Mouse (Mus musculus): ENCODE results near the gene Gstm3. TPM values are rescaled to one million over a fixed set of nuclear protein-coding genes. Genes with fewer than 3 reads are reported as not detected.
"Not testable (repeated sequence)": the region's sequence is repeated elsewhere in the genome, so short reads cannot be mapped to it uniquely, and the experiment has no call there.

The Gstm3 gene
- polyA plus RNA-seq, 1 experiment from 2014 or later: 1.6 TPM

GRCm38 (mm10) chr3:107974237-107974636, 5.2 kb upstream of the Gstm3 start:
- DNase-seq (ENCODE audit: low spot score): no peak

- DNase-seq (ENCODE audit: low spot score): no peak
Observed at GRCm38 (mm10) chr3:107972070-107972469, 3.0 kb upstream of the Gstm3 start.

DNA sequence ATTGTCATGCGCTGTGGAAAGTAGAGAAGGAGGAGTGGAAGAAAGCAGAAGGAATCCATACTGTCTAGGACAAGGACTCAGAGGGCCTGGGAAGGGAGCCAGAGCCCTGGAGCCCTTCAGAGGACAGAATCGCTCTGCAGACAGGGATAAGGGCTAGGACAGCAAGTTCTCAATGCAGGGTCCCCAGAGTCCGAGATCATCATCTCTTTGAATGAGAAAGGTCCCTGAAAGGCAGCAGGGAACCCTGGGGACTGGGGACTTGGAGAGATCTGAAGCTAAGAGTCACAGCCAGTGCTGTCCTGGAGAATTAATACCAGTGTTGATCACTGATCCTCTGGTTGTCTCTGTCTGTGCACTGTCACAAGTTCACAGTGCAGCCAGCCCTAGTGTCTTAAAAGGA, 2.0 kb upstream of the Gstm3 start:
- not testable (repeated sequence) for DNase-seq (ENCODE audit: low spot score)

GRCm38 (mm10) chr3:107966631-107967030, 2.5 kb downstream of the Gstm3 start:
- no peak for DNase-seq (ENCODE audit: low spot score)

GRCm38 (mm10) chr3:107965592-107965991, 3.5 kb downstream of the Gstm3 start:
- DNase-seq (ENCODE audit: low spot score): no peak

DNA sequence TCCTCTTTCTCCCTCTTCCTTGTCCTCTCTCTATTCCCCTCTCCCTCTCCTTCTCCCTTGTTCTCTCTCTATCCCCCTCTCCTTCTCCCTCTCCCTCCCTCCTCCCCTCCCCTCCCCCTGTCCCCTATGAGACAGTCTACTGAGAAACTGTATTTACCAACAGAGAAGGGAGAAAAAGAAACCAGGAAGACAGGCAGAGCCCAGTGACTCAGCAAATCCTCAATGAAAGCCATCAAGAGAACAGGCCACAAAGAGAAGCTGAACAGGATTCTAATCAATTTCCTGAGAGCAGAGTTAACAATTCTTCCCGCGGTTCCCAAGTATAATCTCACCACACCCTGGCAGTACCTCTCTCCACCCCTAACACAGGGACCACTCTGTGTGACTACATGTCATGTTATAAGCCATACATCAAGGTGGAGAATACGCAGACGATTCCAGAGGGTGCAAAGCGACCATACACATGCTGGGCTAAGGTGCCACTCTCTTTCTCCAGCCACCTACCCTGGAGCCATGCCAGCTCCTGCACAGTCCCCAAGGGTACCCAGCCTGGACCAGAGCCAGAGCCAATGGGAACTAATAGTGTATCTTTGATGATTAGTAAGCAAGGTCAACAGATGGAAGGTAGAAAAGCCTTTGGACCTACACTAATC, 4.3 kb downstream of the Gstm3 start:
- no peak for DNase-seq (ENCODE audit: low spot score)

- no peak for DNase-seq (ENCODE audit: low spot score)
Observed at GRCm38 (mm10) chr3:107964026-107964425, 5.1 kb downstream of the Gstm3 start.

- not testable (repeated sequence) for DNase-seq (ENCODE audit: low spot score)
Observed at GRCm38 (mm10) chr3:107955260-107955659, 13.8 kb downstream of the Gstm3 start.

DNA sequence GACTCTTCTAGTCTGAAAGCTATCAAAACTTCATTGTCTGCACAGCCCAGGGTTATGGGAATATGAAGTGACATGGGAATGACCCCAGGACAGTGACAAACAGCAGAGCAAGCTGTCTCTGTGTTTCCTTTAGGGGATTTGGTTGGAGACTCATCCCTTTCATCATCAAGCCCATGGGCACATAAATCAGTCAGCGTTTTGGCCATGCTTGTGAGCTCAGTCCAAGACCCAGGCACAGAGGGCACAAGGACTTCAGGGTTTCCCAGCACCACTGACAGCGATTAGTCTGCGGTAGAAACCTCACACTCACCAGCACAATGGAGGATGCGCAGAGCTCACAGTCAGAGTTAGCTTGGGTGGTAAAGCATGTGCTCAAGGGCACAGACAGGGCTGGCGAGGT, 15.2 kb downstream of the Gstm3 start:
- DNase-seq (ENCODE audit: low spot score): no peak

- DNase-seq (ENCODE audit: low spot score): peak; percentile 26
Observed at GRCm38 (mm10) chr3:107953328-107953755, 15.7 kb downstream of the Gstm3 start.

GRCm38 (mm10) chr3:107950531-107950930, 18.6 kb downstream of the Gstm3 start:
- no peak for DNase-seq (ENCODE audit: low spot score)

GRCm38 (mm10) chr3:107949461-107949860, 19.6 kb downstream of the Gstm3 start:
- DNase-seq (ENCODE audit: low spot score): not testable (repeated sequence)

DNA sequence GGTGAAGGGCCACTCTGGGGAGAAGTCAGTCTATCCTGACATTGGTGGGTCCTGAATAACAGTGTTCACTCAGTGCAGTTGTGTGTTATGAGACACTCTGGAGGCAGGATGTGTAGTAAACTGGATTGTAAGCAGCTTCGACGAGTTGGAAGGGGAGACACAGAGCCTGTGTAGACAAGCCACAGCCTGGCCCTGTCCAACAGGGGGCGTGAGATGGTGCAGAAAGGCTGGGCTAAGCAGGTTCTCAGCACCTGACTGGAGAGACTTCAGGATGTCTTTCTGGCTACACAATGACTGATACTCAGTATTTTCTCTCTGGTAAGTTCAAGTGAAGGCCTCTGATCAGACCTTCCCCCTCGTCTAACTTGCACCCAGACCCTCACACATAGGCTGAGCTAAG, 23.4 kb downstream of the Gstm3 start:
- peak; percentile 9 for DNase-seq (ENCODE audit: low spot score)

DNA sequence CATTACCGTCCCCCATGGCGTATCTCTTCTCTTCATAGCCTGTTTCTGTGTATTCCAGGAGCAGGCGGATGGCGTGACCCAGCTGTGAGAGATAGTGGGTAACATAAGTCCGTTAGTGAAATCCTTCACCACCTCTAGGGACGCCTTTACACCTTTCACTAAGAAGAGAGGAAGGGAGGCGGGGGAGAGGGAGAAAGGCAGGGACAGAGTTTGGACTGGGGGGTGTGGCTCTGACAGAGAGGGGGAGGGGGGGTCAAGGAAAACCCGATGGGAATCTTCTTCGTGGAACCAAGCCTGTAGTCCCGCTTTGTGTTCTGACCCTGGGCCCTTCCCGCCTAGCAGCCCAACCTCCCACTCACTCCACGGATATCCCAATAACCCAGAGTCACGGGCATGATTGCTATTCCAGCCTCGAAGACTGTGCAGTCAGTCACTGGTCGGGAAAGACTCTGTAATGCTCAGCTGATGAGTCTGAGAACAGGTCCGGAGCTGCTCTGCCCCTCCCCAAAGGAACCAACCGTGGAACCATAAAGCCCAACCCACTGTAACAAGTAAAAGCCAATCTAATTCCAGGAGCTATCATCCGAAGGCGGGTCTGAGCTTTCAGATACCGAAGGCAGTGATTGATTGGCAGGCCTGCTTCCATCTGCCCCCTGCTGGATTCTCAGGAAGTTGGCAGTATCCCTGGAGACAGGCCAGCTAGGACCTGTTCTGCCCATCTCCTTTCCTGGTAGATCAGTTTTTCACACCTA, 25.7 kb downstream of the Gstm3 start, which contains the start of gene Gstm6:
TSS of gene Gstm6 (minus strand) at position 511 of the 752 bp plus-strand sequence.
- no peak for DNase-seq (ENCODE audit: low spot score)

GRCm38 (mm10) chr3:107941261-107941660, 27.8 kb downstream of the Gstm3 start:
- DNase-seq (ENCODE audit: low spot score): no peak

DNA sequence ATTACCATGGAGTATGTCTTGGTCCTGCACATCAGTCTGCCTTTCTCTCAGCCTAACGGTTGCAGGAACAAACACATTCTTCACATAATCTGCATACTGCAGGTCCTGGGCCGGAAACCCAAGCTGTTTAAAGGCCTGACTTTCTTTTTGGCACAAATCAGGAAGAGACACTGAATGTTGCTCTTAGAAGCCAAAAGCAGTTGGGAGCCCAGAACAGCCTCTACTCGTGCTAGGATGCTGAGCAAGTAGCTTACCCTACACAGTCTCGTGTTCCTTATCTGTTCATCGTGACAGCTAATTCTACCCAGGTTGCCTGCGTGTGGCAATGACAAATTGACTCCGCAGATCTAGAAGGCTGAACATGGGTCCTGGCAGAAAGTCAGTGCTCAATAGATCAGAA, 28.6 kb downstream of the Gstm3 start:
- DNase-seq (ENCODE audit: low spot score): no peak

DNA sequence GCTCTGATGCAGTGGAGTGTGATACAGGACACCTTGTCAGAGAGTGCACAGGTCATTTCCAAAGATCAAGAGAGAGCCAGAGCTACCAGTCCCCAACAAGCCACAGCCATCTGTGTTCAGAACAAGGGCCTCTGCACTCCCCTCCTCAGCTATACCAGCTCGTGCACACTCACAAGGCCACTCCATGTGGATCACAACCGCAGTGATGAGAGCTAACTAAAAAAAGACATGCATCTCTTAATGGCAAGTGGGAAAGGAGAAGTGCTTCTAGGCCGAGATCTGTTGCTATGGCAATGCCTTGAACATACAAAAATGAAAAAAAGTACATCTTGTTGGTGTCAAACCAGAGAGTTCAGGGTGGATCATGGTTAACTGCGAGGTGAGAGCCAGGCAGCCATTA, 29.3 kb downstream of the Gstm3 start:
- no peak for DNase-seq (ENCODE audit: low spot score)

- peak; percentile 47 for DNase-seq (ENCODE audit: low spot score)
Observed at GRCm38 (mm10) chr3:107939403-107939802, 29.7 kb downstream of the Gstm3 start.

GRCm38 (mm10) chr3:107935888-107936287, 33.2 kb downstream of the Gstm3 start:
- no peak for DNase-seq (ENCODE audit: low spot score)

DNA sequence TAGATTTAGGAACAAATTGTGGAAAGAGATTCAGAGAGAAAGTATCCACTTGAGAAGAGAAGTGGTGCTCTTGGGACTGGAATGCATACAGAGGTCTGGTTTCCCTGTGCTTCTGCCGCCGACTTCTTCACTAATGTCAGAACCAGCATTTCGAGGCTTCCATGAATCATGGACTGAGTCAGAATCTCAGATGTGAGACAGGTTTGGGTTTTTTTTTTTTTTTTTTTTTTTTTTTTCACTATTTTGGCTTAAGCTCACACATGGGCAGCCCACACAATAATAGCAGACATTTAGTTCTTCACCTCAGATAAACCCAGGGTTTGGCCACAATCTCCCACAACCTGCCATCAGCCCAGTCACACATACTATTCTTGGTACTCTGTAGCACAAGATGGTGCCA, 33.8 kb downstream of the Gstm3 start:
- DNase-seq (ENCODE audit: low spot score): no peak

- no peak for DNase-seq (ENCODE audit: low spot score)
Observed at GRCm38 (mm10) chr3:107932128-107932527, 37.0 kb downstream of the Gstm3 start.

DNA sequence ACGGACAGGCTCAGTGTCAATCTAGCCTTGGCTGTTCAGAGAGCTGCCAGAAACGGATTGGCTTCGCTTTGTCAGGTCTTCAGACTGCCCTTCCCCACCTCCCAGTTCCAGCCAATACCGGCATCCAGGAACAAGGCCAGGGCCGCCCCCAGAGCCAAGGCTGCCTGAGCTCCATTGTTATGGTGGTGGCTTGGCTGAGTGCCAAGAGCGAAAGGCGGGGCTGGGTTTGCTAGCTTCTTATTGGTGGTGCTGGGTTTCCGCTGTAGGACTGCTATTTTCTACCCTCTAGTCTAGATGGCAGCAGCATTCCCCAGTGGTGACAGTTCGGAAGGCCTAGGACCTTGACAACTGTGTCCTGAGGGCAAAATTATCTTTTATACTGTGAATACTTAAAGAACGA, 37.4 kb downstream of the Gstm3 start, which contains the start of gene Gstm7:
TSS of gene Gstm7 (minus strand) at position 148 of the 400 bp plus-strand sequence.
- DNase-seq (ENCODE audit: low spot score): peak; percentile 71

GRCm38 (mm10) chr3:107931134-107931533, 37.9 kb downstream of the Gstm3 start:
- no peak for DNase-seq (ENCODE audit: low spot score)
